Mouse (Mus musculus) embryonic facial prominence, embryonic 10.5 days (tissue): ENCODE data around the gene Rars2. TPM values are rescaled to one million over a fixed set of nuclear protein-coding genes. Genes with fewer than 3 reads are reported as not detected.

Experiments used
- DNase-seq: peaks from one replicate; pipeline ENCODE4 v3.0.0-alpha.2; 2017; ENCODE audit warnings: low spot score
- H3K27ac ChIP-seq: fragments of 300-500 bp; sonication (generic); replicated peaks from 2 replicates; pipeline ENCODE4 v1.5.1; 2016; ENCODE audit warnings: mild to moderate bottlenecking
- H3K27me3 ChIP-seq: fragments of 300-500 bp; sonication (generic); replicated peaks from 2 replicates; pipeline ENCODE4 v1.6.1; 2016; ENCODE audit warnings: low read depth, mild to moderate bottlenecking; ENCODE audit not compliant: poor library complexity, severe bottlenecking
- H3K36me3 ChIP-seq: fragments of 300-500 bp; sonication (generic); replicated peaks from 2 replicates; pipeline ENCODE4 v1.6.1; 2016; ENCODE audit warnings: mild to moderate bottlenecking, moderate library complexity
- H3K4me1 ChIP-seq: fragments of 300-500 bp; sonication (generic); 2 replicates; pipeline ENCODE4 v1.6.1; 2016
- H3K4me3 ChIP-seq: fragments of 300-500 bp; sonication (generic); 2 replicates; pipeline ENCODE4 v1.5.1; 2016; ENCODE audit warnings: mild to moderate bottlenecking, moderate library complexity
- H3K9me3 ChIP-seq: fragments of 300-500 bp; sonication (generic); 2 replicates; pipeline ENCODE4 v1.6.1; 2016; ENCODE audit warnings: mild to moderate bottlenecking
- WGBS: fragments of 180-500 bp; shearing (Covaris S2); methylation state at CpG from one replicate; pipeline ENCODE4 v1.1.7; 2016; 5-methylcytosine and 5-hydroxymethylcytosine counted together
- polyA plus RNA-seq: library from polyadenylated mRNA; unstranded; fragments of >200 nt; fragmentation: Nextera tagmentation; extraction: Ambion mirVana; gene quantifications from 2 replicates; pipeline ENCODE4 v1.2.1, GENCODE M21; 2016

Gene Rars2
- polyA plus RNA-seq, 1 experiment from 2014 or later = 78.1 TPM

- no peak for DNase-seq
- 93% methylated on average over 10 of the region's 10 CpGs for WGBS
- Histone ChIP-seq H3K4me1 (no peaks in the 10 kb centered on the region), H3K9me3 (no peaks in the 10 kb centered on the region), H3K27ac (no peak overlapping the region), H3K27me3 (no peaks in the 10 kb centered on the region), H3K36me3 (peaks cover 83% of the 10 kb centered on the region), H3K4me3 (no peak overlapping the region)
These were observed 41.3 kb downstream of the Rars2 start for GRCm38 (mm10) chr4:34656101-34656500.

DNA sequence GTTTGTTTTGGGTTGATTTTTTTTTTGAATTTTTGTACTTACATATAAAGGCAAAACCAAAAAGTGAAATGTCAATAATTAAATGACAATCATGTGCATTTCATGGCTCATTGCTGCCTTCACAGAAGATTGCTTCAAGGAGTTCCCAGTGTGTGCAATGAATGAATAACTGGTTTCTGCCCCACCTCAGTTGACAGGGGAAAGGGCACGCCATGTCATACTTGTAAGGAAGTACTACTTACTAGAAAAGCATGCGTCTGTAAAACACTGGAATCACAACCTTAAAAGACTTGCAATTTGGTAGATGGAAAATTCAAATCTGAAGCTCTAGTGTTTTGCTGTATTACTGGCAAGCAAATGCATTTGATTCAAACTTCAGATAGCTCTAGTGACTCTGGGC, 44.3 kb downstream of the Rars2 start:
- DNase-seq = no peak
- Histone ChIP-seq H3K36me3 (peaks cover 91% of the 10 kb centered on the region), H3K4me1 (no peaks in the 10 kb centered on the region), H3K27ac (no peak overlapping the region), H3K9me3 (no peaks in the 10 kb centered on the region), H3K27me3 (no peaks in the 10 kb centered on the region), H3K4me3 (no peak overlapping the region)
- WGBS = 85% methylated on average over 2 of the region's 2 CpGs

DNA sequence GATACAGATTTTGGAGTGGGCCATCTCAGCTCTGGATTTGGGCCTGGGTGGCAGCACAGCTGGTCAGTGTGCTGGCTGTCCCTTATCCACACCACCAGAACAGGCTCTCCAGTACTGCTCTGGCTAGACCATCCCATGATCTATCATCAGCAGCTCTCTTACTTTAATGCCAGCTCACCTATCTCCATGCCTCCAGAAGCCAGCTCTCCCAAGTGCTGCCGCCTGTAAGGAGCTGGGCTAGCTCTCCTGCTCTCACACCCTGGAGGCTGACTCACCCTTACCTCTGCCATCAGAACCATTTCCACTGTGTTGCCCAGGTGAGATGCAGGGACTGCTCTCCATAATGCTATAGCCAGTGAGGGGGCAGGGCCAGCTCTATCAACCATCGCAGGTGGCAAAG, 46.8 kb downstream of the Rars2 start:
- WGBS = 90% methylated on average over 2 of the region's 2 CpGs
- no peak overlapping the region for H3K4me3 ChIP-seq
- H3K27me3 ChIP-seq = no peaks in the 10 kb centered on the region
- no peak overlapping the region for H3K27ac ChIP-seq
- no peak for DNase-seq
- no peaks in the 10 kb centered on the region for H3K4me1 ChIP-seq
- H3K36me3 ChIP-seq = peaks cover 94% of the 10 kb centered on the region
- H3K9me3 ChIP-seq = no peaks in the 10 kb centered on the region

DNA sequence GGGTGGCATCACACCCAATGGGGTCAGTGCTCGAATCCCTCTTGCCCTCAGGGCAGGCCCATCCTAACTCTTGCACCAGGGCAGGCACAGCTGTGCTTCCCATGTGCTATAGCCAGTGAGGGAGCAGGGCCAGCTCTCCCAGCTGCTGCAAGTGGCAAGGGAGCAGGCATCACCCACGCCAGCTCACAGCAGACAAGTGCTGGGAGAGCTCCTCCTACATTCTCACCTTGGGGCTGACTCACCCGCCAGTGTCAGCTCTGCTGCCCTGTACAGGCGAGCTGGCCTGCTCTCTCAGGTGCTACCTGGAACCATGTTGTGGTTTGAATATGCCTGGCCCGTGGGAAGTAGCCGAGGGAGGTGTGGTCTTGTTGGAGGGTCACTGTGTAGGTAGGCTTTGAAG, 47.2 kb downstream of the Rars2 start:
- Histone ChIP-seq H3K4me3 (no peak overlapping the region), H3K9me3 (no peaks in the 10 kb centered on the region), H3K27ac (no peak overlapping the region), H3K4me1 (no peaks in the 10 kb centered on the region), H3K36me3 (peaks cover 94% of the 10 kb centered on the region), H3K27me3 (no peaks in the 10 kb centered on the region)
- WGBS = 85% methylated on average over 6 of the region's 6 CpGs
- no peak for DNase-seq

GRCm38 (mm10) chr4:34667923-34668322, 53.2 kb downstream of the Rars2 start:
- Histone ChIP-seq H3K27ac (no peak overlapping the region), H3K36me3 (peaks cover 75% of the 10 kb centered on the region), H3K4me1 (no peaks in the 10 kb centered on the region), H3K27me3 (no peaks in the 10 kb centered on the region), H3K9me3 (no peaks in the 10 kb centered on the region), H3K4me3 (no peak overlapping the region)
- 93% methylated on average over 5 of the region's 5 CpGs for WGBS
- no peak for DNase-seq

DNA sequence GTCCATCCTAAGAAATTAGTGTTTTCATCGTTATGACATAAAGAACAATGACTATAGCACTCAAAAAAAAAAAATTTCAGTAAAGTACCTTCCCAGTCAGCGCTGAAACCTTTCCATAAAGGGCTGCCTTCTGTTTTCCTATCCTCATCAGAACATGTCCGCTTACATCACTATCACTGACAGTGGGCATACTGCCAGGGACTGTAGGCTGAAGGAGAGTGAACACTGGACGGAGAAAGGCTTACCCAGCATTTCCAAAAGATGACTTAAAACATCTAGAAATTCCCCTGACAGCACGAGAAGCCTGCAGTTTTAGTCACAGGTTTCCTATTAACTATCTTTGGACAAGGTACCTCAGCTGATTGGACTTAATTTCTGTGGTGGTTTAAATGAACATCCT, 59.0 kb downstream of the Rars2 start:
- H3K4me3 ChIP-seq = no peak overlapping the region
- H3K36me3 ChIP-seq = peaks cover 60% of the 10 kb centered on the region
- H3K4me1 ChIP-seq = peaks cover 5% of the 10 kb centered on the region
- no peaks in the 10 kb centered on the region for H3K9me3 ChIP-seq
- no peaks in the 10 kb centered on the region for H3K27me3 ChIP-seq
- 94% methylated on average over 5 of the region's 5 CpGs for WGBS
- no peak for DNase-seq
- no peak overlapping the region for H3K27ac ChIP-seq

GRCm38 (mm10) chr4:34680530-34680929, 65.8 kb downstream of the Rars2 start:
- Histone ChIP-seq H3K4me1 (peaks cover 5% of the 10 kb centered on the region), H3K4me3 (no peak overlapping the region), H3K27ac (no peak overlapping the region), H3K27me3 (no peaks in the 10 kb centered on the region), H3K36me3 (peaks cover 54% of the 10 kb centered on the region), H3K9me3 (no peaks in the 10 kb centered on the region)
- no peak for DNase-seq
- 83% methylated on average over 5 of the region's 5 CpGs for WGBS

GRCm38 (mm10) chr4:34686874-34687567, 72.3 kb downstream of the Rars2 start, which contains the start of gene Slc35a1:
Slc35a1 (minus strand) TSS chr4:34687438.
- H3K27me3 ChIP-seq = no peaks in the 10 kb centered on the region
- H3K9me3 ChIP-seq = no peaks in the 10 kb centered on the region
- peak within 1 kb of the TSS; percentile 91 for H3K4me3 ChIP-seq
- H3K27ac ChIP-seq = peak within 1 kb of the TSS; percentile 98
- under 1% methylated on average over 65 of the region's 65 CpGs for WGBS
- peaks cover 9% of the 10 kb centered on the region for H3K4me1 ChIP-seq
- H3K36me3 ChIP-seq = peaks cover 13% of the 10 kb centered on the region
- DNase-seq = peak; percentile 94

GRCm38 (mm10) chr4:34688021-34688420, 73.3 kb downstream of the Rars2 start:
- 85% methylated on average over 3 of the region's 3 CpGs for WGBS
- H3K27me3 ChIP-seq = no peaks in the 10 kb centered on the region
- H3K9me3 ChIP-seq = no peaks in the 10 kb centered on the region
- peaks cover 3% of the 10 kb centered on the region for H3K36me3 ChIP-seq
- no peak for DNase-seq
- H3K27ac ChIP-seq = peak overlapping the region; percentile 24; the same call in 1 of the 2 replicates
- H3K4me3 ChIP-seq = no peak overlapping the region
- peaks cover 9% of the 10 kb centered on the region for H3K4me1 ChIP-seq

DNA sequence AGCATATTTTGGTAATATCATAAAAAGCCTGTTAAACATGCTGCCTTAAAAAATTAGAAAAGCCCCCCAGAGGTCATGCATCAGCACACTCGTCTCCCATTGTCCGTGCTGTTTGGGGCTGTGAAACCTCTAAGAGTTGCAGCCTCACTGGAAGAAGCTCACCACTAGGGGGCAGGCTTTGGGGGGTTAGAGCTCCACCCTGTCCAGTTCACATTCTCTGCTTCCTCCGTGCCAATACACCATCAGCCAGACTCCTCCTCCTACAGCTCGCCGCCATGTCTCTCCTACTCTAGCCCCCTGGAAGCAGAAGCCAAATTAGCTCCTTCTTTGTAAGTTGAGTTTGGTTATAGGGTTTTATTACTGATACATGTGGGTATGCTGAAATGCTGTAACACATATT, 86.8 kb downstream of the Rars2 start:
- H3K4me1 ChIP-seq = no peaks in the 10 kb centered on the region
- H3K36me3 ChIP-seq = no peaks in the 10 kb centered on the region
- WGBS = 43% methylated on average over 5 of the region's 5 CpGs
- peak; percentile 76 for DNase-seq
- H3K9me3 ChIP-seq = no peaks in the 10 kb centered on the region
- H3K4me3 ChIP-seq = no peak overlapping the region
- H3K27me3 ChIP-seq = no peaks in the 10 kb centered on the region
- no peak overlapping the region for H3K27ac ChIP-seq

DNA sequence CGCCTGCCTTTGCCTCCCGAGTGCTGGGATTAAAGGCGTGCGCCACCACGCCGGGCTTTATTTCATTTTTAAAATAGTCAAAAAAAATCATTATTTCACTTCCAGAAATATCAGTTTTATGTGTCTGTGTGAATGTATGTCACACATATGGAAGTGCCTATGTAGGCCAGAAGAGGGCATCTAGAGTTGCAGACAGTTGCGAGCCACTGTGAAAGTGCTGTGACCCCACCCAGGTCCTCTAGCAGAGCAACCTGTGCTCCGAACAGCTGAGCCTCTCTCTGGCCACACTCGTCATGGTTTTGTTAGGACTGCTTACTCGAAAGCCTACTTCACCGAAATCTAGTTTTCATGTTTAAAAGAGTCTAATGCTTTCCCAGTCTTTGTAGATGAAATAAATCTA, 87.5 kb downstream of the Rars2 start:
- no peak for DNase-seq
- Histone ChIP-seq H3K27me3 (no peaks in the 10 kb centered on the region), H3K4me1 (no peaks in the 10 kb centered on the region), H3K4me3 (no peak overlapping the region), H3K36me3 (no peaks in the 10 kb centered on the region), H3K27ac (no peak overlapping the region), H3K9me3 (no peaks in the 10 kb centered on the region)
- WGBS = 96% methylated on average over 11 of the region's 11 CpGs

DNA sequence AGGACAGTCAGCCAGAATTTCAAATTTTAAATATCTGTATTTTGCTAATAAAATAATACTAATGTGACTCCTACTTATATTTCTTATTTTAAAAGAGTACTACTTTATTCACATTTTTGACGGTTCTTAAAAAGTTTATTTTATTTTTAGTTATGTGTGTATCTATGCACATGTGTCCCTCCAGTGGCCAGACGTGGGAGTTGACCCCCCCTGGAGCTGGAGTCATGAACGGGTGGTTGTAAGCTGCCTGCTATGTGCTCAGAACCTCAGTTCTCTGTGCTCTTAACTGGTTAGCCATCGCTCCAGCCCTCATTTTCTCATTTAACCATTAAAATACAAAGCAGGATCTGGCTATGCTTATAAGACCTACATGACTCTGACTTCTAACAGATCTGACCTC, 88.3 kb downstream of the Rars2 start:
- no peak overlapping the region for H3K27ac ChIP-seq
- H3K9me3 ChIP-seq = no peaks in the 10 kb centered on the region
- H3K36me3 ChIP-seq = no peaks in the 10 kb centered on the region
- H3K4me3 ChIP-seq = no peak overlapping the region
- no peaks in the 10 kb centered on the region for H3K4me1 ChIP-seq
- 74% methylated on average over 4 of the region's 4 CpGs for WGBS
- no peak for DNase-seq
- no peaks in the 10 kb centered on the region for H3K27me3 ChIP-seq

DNA sequence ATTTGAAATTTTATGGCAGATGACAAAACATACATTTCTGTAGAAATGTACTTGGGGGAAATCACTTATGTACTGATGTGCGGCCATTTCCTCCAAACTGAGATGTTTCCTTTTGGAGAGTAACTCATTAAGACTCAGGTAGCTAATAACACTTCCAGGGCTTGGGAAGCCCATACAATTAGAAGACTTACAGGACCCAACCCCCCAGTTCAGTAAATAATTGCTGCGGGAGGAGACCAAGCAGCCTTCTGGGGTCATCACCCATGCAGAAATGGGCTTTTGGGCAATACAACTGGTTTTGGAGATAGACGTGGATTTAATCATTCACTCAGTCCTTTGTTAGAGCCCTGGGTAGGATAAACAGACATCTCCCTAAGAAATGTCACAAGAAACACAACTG, 92.5 kb downstream of the Rars2 start:
- WGBS = 82% methylated on average over 3 of the region's 3 CpGs
- Histone ChIP-seq H3K27ac (no peak overlapping the region), H3K4me3 (no peak overlapping the region), H3K9me3 (no peaks in the 10 kb centered on the region; the same call in 1 of the 2 replicates), H3K27me3 (no peaks in the 10 kb centered on the region), H3K4me1 (no peaks in the 10 kb centered on the region), H3K36me3 (no peaks in the 10 kb centered on the region)
- DNase-seq = no peak
